Mouse (Mus musculus): ENCODE measurements at regions not wholly inside any gene's neighbourhood (a gene's known extent, or its start where the extent isn't known, plus 50 kb on each side); places are given as distances from the start of the nearest gene placed in this dataset.
A peak's percentile ranks its signal among the peaks of the same experiment; 100 is the strongest.

DNA sequence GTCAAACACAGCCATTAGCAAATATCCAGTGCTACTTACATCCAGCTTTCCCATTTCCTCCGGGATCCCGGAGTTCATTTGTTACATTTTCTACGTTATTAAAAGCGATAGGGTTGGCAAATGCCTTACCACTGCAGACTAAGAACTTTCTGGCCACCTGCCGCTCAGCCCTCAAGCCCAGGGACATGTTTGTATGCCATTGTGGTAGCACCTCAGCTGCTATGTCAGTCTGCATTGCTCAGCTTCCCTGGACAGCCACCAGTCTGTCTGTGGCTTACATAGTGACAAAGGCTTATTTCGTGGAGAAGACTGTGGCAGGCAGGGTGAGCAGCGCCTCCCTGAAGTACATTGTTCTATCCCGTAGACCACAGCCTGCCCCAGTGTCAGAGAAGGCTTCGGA lies 127.5 kb downstream of the Fam173b start:
- Histone ChIP-seq H3K9ac (replicated peaks; ENCODE audit: low read depth, low read length) (no peak overlapping the region), H3K27me3 (replicated peaks; ENCODE audit: control insufficient read depth, insufficient read depth, low read length) (no peaks in the 10 kb centered on the region), H3K4me1 (replicated peaks; ENCODE audit: control insufficient read depth, insufficient read depth, low read length) (no peaks in the 10 kb centered on the region), H3K4me2 (ENCODE audit: low read length) (no peak overlapping the region), H3K36me3 (ENCODE audit: control insufficient read depth, insufficient read depth) (no peaks in the 10 kb centered on the region), H3K9me3 (ENCODE audit: control insufficient read depth, low read length) (0 out of 2 replicates have a peak, but pooled peaks cover 3% of the 10 kb centered on the region), H3K4me3 (replicated peaks; ENCODE audit: low read length) (no peak overlapping the region), H3K27ac (ENCODE audit: low read length) (no peak overlapping the region)
- ATAC-seq = no peak
- WGBS = 79% methylated on average over 9 of the region's 9 CpGs

DNA sequence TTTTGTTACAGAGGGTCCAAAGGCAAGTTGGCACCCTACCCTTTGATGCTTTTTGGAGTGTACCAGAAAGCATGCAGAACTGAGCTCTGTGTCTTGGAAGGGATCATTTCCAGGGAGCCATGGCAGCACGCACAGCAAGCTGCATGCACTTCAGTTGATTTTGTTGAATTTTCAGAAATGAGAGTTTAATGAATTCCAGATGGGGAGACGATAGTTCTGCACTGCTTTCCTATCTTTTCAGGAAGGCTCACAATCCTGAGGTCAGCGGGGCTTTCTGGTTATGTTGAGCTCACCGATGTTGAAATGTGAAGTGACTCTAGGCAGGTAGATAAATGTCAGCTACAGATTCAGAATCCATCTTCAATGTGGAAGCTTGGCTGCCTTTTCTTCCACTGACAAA lies 140.0 kb downstream of the Fam173b start:
- no peak overlapping the region for H3K9ac ChIP-seq (replicated peaks; ENCODE audit: low read depth, low read length)
- H3K27ac ChIP-seq (ENCODE audit: low read length) = no peak overlapping the region
- WGBS = 82% methylated on average over 4 of the region's 4 CpGs
- no peaks in the 10 kb centered on the region for H3K9me3 ChIP-seq (ENCODE audit: control insufficient read depth, low read length)
- no peak overlapping the region for H3K4me2 ChIP-seq (ENCODE audit: low read length)
- no peaks in the 10 kb centered on the region for H3K27me3 ChIP-seq (replicated peaks; ENCODE audit: control insufficient read depth, insufficient read depth, low read length)
- no peaks in the 10 kb centered on the region for H3K36me3 ChIP-seq (ENCODE audit: control insufficient read depth, insufficient read depth)
- no peaks in the 10 kb centered on the region for H3K4me1 ChIP-seq (replicated peaks; ENCODE audit: control insufficient read depth, insufficient read depth, low read length)
- no peak for ATAC-seq
- H3K4me3 ChIP-seq (replicated peaks; ENCODE audit: low read length) = no peak overlapping the region

DNA sequence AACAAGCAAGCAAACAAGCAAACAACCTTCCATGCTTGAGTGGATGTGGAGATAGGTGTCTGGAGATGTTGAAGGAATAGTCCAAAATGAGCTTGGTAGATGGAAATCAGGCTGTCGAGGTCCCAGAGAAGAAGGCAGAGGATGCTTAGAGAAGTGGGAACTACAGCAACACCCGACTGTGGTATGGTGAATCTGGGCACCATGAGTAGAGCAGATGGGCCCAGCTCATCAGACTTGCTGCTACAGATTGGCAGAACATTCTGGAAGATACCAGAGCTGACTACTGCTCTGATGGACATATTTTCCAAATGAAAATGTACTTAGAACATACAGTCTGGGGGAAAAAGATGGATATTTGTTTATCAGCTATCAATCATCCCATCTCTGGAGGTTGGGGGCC lies 142.9 kb downstream of the Fam173b start:
- 76% methylated on average over 2 of the region's 2 CpGs for WGBS
- no peak overlapping the region for H3K4me2 ChIP-seq (ENCODE audit: low read length)
- no peaks in the 10 kb centered on the region for H3K27me3 ChIP-seq (replicated peaks; ENCODE audit: control insufficient read depth, insufficient read depth, low read length)
- H3K36me3 ChIP-seq (ENCODE audit: control insufficient read depth, insufficient read depth) = no peaks in the 10 kb centered on the region
- H3K9ac ChIP-seq (replicated peaks; ENCODE audit: low read depth, low read length) = no peak overlapping the region
- no peak overlapping the region for H3K27ac ChIP-seq (ENCODE audit: low read length)
- no peak overlapping the region for H3K4me3 ChIP-seq (replicated peaks; ENCODE audit: low read length)
- no peak for ATAC-seq
- H3K9me3 ChIP-seq (ENCODE audit: control insufficient read depth, low read length) = no peaks in the 10 kb centered on the region
- no peaks in the 10 kb centered on the region for H3K4me1 ChIP-seq (replicated peaks; ENCODE audit: control insufficient read depth, insufficient read depth, low read length)

DNA sequence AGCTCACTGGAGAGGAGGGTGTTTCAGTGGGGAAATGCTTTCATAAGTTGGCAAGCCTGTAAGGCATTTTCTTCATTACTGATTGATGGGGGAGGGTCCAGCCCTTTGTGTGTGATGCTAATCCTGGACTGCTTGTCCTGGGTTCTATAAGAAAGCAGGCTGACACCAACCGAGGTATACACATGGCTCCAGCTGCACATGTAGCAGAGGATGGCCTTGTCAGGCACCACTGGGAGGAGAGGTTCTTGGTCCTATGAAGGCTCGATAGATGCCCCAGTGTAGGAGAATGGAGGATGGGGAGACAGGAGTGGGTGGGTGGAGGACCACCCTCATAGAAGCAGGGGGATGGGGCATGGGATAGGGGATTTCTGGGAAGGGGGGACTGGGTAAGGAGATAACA lies 151.0 kb downstream of the Fam173b start:
- no peak overlapping the region for H3K9ac ChIP-seq (replicated peaks; ENCODE audit: low read depth, low read length)
- ATAC-seq = peak; percentile 40; the same call in 1 of the 2 replicates
- no peak overlapping the region for H3K4me3 ChIP-seq (replicated peaks; ENCODE audit: low read length)
- WGBS = 19% methylated on average over 2 of the region's 2 CpGs
- no peak overlapping the region for H3K27ac ChIP-seq (ENCODE audit: low read length)
- no peaks in the 10 kb centered on the region for H3K27me3 ChIP-seq (replicated peaks; ENCODE audit: control insufficient read depth, insufficient read depth, low read length)
- no peaks in the 10 kb centered on the region for H3K9me3 ChIP-seq (ENCODE audit: control insufficient read depth, low read length)
- H3K36me3 ChIP-seq (ENCODE audit: control insufficient read depth, insufficient read depth) = no peaks in the 10 kb centered on the region
- peaks cover 4% of the 10 kb centered on the region for H3K4me1 ChIP-seq (replicated peaks; ENCODE audit: control insufficient read depth, insufficient read depth, low read length)
- H3K4me2 ChIP-seq (ENCODE audit: low read length) = no peak overlapping the region

DNA sequence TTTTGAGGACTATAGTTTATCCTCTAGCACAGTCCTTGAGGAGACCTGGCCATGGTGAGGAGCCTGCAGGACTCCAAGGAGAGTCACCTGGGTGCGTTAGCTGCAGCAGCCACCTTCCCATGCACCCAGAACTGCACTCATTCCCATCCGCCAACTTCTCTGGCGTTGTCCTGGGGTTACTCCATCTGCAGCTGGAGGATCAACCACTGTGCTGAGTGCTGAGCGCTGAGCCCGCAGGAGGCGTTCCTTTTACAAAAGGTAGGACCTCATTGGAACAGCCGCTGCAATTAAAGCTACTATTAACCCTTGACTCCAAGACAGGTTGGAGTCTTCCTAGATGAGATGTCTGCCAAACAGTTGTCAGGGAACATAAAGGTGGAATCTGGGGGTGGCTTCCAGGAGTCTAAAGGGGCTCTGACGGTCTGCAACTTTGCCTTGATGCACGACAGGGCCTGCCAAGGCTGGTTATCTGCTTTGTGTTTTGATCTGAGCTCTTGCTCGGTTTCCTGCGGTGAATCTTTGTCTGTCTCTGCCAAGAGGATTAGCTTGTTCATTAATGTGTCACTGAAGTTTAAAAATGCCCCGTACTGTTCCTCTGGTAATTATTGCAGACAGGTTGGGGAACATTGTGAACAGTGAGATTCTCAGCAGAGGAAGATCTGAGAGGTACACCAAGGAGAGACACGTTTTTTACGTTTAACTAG lies 152.1 kb downstream of the Fam173b start:
- Histone ChIP-seq H3K27ac (ENCODE audit: low read length) (no peak overlapping the region), H3K36me3 (ENCODE audit: control insufficient read depth, insufficient read depth) (no peaks in the 10 kb centered on the region), H3K27me3 (replicated peaks; ENCODE audit: control insufficient read depth, insufficient read depth, low read length) (no peaks in the 10 kb centered on the region), H3K4me1 (replicated peaks; ENCODE audit: control insufficient read depth, insufficient read depth, low read length) (peaks cover 4% of the 10 kb centered on the region), H3K9me3 (ENCODE audit: control insufficient read depth, low read length) (no peaks in the 10 kb centered on the region), H3K9ac (replicated peaks; ENCODE audit: low read depth, low read length) (no peak overlapping the region), H3K4me2 (ENCODE audit: low read length) (no peak overlapping the region), H3K4me3 (replicated peaks; ENCODE audit: low read length) (no peak overlapping the region)
- no peak for ATAC-seq
- WGBS = 13% methylated on average over 14 of the region's 14 CpGs

DNA sequence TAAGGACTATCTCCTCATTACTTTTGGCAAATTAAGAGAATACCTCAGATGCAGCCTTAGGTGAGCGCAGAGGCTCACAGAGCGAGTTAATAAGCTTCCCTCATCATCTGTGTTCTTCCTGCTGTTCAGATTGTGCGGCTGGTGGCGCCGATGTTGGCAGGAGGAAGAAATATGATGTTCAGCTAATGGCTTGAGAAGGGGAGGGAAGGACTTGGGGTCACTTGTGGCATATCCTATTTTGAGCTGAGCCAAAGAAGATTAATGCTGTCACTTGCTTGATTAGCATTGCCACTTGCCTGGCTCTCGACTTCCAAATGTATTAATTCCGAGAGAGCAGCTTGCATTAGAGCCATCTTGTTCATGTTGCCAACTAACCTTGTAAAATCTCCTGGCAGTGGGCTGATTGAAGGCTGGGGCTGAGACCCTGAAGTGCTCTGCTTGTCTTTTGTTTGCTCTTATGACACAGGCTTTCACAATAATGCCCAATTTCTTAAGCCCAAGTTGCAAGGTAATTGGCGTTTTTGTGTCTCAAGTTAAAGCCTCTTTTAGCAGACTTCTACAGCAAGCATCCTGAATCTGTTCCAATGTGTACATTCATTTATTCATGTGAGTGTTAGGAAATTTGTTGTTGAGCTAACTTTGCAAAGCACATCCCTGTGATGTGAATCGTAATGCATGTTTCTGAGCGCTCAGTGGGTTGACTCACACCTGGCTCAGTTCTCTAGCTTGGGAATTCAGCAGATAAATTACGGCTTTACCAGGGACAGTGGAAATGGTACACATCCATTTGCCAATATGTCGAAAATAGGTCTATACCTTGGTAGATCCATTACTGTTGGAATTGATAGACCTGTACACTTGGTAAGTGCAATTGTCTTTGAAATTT lies 167.6 kb downstream of the Fam173b start:
- H3K4me3 ChIP-seq (replicated peaks; ENCODE audit: low read length) = no peak overlapping the region
- H3K9me3 ChIP-seq (ENCODE audit: control insufficient read depth, low read length) = no peaks in the 10 kb centered on the region
- H3K36me3 ChIP-seq (ENCODE audit: control insufficient read depth, insufficient read depth) = no peaks in the 10 kb centered on the region
- peaks cover 8% of the 10 kb centered on the region for H3K4me1 ChIP-seq (replicated peaks; ENCODE audit: control insufficient read depth, insufficient read depth, low read length)
- ATAC-seq = peak; percentile 74
- no peak overlapping the region for H3K4me2 ChIP-seq (ENCODE audit: low read length)
- WGBS = 33% methylated on average over 12 of the region's 12 CpGs
- H3K27ac ChIP-seq (ENCODE audit: low read length) = no peak overlapping the region
- no peaks in the 10 kb centered on the region for H3K27me3 ChIP-seq (replicated peaks; ENCODE audit: control insufficient read depth, insufficient read depth, low read length)
- H3K9ac ChIP-seq (replicated peaks; ENCODE audit: low read depth, low read length) = no peak overlapping the region

DNA sequence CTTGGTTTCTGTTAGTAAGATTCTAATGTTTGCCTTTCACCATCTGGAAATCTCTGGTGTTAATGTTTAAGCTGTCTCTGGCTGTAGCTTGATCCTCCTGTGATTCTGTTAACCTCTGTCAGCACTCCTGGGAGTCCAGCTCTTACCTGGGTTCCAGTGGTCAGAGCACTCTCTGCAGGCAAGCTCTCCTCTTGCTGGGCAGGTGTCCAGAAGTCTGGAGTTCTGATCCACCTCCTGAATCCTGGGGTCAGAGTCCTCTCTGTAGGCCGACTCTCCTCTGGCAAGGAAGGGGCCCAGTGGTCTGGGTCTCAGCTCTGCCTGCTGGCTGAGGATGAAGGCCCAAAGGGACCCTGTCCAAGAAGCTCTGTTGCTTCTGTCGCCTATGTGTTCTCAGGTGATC lies 181.4 kb downstream of the Fam173b start:
- Histone ChIP-seq H3K4me2 (ENCODE audit: low read length) (no peak overlapping the region), H3K4me1 (replicated peaks; ENCODE audit: control insufficient read depth, insufficient read depth, low read length) (no peaks in the 10 kb centered on the region), H3K36me3 (ENCODE audit: control insufficient read depth, insufficient read depth) (no peaks in the 10 kb centered on the region), H3K27me3 (replicated peaks; ENCODE audit: control insufficient read depth, insufficient read depth, low read length) (no peaks in the 10 kb centered on the region), H3K4me3 (replicated peaks; ENCODE audit: low read length) (no peak overlapping the region), H3K9ac (replicated peaks; ENCODE audit: low read depth, low read length) (no peak overlapping the region), H3K9me3 (ENCODE audit: control insufficient read depth, low read length) (no peaks in the 10 kb centered on the region), H3K27ac (ENCODE audit: low read length) (no peak overlapping the region)
- 100% methylated on average over 2 of the region's 2 CpGs for WGBS
- no peak for ATAC-seq

DNA sequence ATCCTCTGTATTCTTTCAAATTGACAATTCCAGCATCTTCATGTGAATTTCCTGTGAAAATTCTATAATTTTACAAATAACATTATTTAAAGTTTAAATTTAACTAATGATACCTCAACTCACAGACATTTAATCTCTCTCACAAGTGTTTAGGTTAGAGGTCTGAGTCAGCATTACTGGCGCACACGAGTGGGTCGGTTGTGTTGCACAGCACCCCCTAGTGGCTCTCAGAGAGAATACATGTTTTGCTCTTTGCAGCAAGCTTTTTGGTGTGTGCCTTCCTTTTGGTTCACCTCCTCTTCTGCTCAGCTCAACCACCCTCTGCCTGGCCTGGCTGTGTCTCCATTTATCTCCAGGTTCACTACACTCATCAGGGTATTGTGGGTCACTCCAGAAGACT lies 183.4 kb downstream of the Fam173b start:
- ATAC-seq = no peak
- H3K9ac ChIP-seq (replicated peaks; ENCODE audit: low read depth, low read length) = no peak overlapping the region
- WGBS = 84% methylated on average over 3 of the region's 3 CpGs
- H3K4me3 ChIP-seq (replicated peaks; ENCODE audit: low read length) = no peak overlapping the region
- no peaks in the 10 kb centered on the region for H3K4me1 ChIP-seq (replicated peaks; ENCODE audit: control insufficient read depth, insufficient read depth, low read length)
- no peaks in the 10 kb centered on the region for H3K36me3 ChIP-seq (ENCODE audit: control insufficient read depth, insufficient read depth)
- 0 out of 2 replicates have a peak, but pooled peaks cover under 1% of the 10 kb centered on the region for H3K9me3 ChIP-seq (ENCODE audit: control insufficient read depth, low read length)
- H3K27me3 ChIP-seq (replicated peaks; ENCODE audit: control insufficient read depth, insufficient read depth, low read length) = no peaks in the 10 kb centered on the region
- H3K27ac ChIP-seq (ENCODE audit: low read length) = no peak overlapping the region
- H3K4me2 ChIP-seq (ENCODE audit: low read length) = no peak overlapping the region

DNA sequence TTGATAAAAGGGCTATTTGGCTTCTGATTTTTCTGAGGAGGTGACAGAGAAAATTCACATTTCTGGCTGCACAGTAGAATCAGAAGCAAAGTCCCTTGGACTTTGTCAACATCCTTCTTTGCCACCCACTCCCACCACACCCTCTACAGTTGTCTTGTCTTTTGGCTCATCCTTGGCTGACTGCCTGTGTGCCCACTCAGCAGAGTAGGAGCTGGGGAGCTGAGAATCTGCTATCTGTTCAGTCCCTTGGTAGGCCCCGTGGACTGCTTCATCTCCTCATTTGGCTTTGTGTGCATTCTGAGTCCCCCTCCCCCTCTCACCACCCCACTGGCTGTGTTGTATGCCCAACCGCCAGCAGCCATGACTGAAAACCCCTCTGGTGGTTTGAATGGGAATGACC lies 197.2 kb downstream of the Fam173b start:
- no peak overlapping the region for H3K4me2 ChIP-seq (ENCODE audit: low read length)
- no peaks in the 10 kb centered on the region for H3K9me3 ChIP-seq (ENCODE audit: control insufficient read depth, low read length)
- H3K27ac ChIP-seq (ENCODE audit: low read length) = no peak overlapping the region
- H3K27me3 ChIP-seq (replicated peaks; ENCODE audit: control insufficient read depth, insufficient read depth, low read length) = no peaks in the 10 kb centered on the region
- H3K4me1 ChIP-seq (replicated peaks; ENCODE audit: control insufficient read depth, insufficient read depth, low read length) = no peaks in the 10 kb centered on the region
- no peak for ATAC-seq
- no peak overlapping the region for H3K9ac ChIP-seq (replicated peaks; ENCODE audit: low read depth, low read length)
- H3K36me3 ChIP-seq (ENCODE audit: control insufficient read depth, insufficient read depth) = no peaks in the 10 kb centered on the region
- no peak overlapping the region for H3K4me3 ChIP-seq (replicated peaks; ENCODE audit: low read length)
- 79% methylated on average over 2 of the region's 2 CpGs for WGBS

Data from forebrain, embryonic 16.5 days (tissue).